Mouse (Mus musculus) left cerebral cortex, postnatal 25 days (tissue): ENCODE data around the gene Serinc5. TPM values are rescaled to one million over a fixed set of nuclear protein-coding genes. Genes with fewer than 3 reads are reported as not detected.
"Not testable (repeated sequence)": the region's sequence is repeated elsewhere in the genome, so short reads cannot be mapped to it uniquely, and the experiment has no call there.

Experiments
- DNase-seq, 2 experiments: peaks; one replicate each; pipeline ENCODE4 v3.0.0; 2022; ENCODE audit warnings: low spot score in 2 of 2, mixed read lengths in 1 of 2
- intact Hi-C: fragments of 180-260 bp; cut with DNase I; formaldehyde crosslinking; loops from one replicate; pipeline ENCODE4 v1.15.1; 2025
- total RNA-seq, 2 experiments: library from RNA; stranded (reverse); gene quantifications; 2 replicates each; pipeline ENCODE4 v1.2.3; 2021

Gene Serinc5
- 10 to 100 TPM; 56.3 to 71.3 TPM for total RNA-seq

DNA sequence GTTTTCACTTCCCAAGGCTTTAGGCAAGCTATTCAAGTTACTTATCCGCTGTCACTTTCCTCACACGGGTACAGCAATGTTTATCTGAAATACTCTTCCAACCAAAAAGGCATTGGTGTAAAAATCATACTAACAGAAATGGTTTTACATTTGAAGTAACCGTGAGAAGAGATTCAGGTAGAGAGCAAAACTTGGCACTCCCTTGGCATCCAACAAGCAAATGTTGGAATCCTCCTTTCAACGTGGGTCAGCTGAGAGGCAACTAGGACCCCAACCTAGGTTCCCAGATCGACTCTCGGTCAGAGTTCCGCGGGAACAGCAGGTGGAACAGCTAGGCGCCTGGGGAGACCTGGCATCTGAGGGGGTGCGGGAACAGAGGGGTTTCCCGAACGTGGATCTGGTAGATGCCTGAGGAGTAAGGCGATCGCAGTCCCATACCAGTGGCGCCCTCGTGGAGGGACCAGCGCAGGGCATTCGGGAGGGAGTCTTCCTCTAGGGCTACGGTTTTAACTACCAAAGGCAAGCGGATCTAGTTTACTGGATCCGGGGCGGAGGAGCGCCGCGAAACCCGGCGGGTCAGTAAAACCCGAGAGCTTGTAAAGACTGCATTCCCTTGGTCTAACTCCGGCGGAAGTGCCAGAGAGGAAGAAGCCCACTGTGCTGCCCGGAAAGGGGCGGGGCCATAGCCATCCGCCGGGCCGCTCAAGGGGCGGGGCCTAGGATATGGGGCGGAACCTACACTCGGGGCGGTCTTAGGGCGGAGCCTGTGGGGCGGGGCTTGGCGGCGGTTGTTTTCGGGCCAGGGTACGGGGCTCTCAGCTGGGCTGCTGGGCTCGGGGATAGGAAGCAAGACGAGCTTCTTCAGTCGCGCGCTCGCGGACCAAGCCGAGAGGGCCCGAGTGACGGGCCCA, at the start of gene Serinc5:
Gene Serinc5 (plus strand): TSS at position 781 of the 911 bp plus-strand sequence.
- peak; percentile 95 to 97 for DNase-seq
- intact Hi-C loops, result loop anchor here (5.0 kb wide), 2 partner anchors 37 to 78 kb away; partner anchors contain the start of gene Zfyve16

DNA sequence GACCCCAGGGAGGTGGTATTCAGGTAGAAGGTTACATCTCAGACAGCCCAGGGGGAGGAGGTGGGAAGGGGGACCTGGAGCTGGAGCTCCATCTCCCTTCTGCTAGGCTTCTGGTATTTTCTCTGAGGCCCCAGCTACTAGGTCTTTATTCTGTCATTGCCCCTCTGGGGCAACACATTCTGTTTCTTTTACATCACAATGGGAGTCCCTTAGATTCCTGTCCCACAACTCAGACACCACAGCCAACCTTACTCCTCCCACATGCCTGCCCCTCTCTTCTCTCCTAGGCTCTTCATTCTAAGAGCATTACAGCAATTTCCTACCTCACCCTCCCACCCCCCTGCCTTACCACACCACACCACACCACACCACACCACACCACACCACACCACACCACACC, 34.8 kb upstream of the Serinc5 start, which contains the start of gene Spz1:
Gene Spz1 (minus strand): TSS at position 101 of the 400 bp plus-strand sequence.
- intact Hi-C loops, result no loop called here
- DNase-seq, result no peak

DNA sequence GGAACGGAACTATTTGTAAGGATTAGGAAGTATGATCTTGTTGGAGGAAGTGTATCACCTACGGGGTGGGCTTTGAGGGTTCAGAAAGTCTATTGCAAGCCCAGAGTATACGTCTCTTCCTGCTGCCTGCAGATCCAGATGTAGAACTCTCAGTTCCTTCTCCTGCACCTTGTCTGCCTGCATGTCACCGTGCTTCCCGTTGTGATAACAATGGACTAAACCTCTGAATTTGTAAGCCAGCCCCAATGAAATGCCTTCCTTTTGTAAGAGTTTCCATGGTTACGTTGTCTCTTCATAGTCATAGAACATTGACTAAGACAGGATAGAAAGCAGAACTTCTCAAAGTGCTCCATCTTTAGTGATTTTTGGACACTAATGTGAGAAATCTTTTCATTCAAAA, 34.2 kb upstream of the Serinc5 start:
- DNase-seq, result no peak
- intact Hi-C loops, result no loop called here

GRCm38 (mm10) chr13:92578210-92578609, 32.7 kb upstream of the Serinc5 start:
- no peak for DNase-seq
- intact Hi-C loops, result no loop called here

- DNase-seq, result peak; percentile 69 to 76
- intact Hi-C loops, result loop anchor here (1.0 kb wide), 1 partner anchor 160 kb away; no protein-coding TSS in a partner anchor
Observed at GRCm38 (mm10) chr13:92580220-92581043, 30.5 kb upstream of the Serinc5 start.

DNA sequence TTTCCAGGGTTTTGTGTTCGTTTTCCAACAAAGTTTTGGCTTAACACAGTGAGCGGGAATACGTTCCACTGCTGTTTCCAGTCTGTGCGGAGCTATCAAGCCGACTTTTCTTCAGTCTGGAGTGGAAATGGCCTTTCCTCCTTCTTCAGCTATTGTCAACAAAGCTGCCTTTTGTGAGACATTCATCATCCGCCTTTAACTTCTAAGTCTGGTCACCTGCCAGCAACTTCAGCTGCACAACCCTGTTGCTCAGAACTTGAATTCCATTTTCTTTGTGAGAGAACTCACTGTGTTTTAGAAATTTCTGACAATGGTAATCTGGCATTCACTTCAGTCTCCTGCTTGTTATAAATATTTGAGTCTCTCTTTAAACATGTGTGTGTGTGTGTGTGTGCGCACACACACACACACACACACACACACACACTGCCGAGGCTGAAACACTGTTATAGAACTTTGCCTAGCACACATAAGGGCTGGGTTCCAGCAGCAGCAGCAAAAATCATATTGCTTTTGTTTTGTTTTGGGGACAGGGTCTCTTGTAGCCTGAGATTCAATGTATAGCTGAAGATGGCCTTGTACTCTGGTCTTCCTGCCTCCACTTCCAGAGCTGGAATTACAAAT, 26.7 kb upstream of the Serinc5 start:
- DNase-seq, result no peak
- intact Hi-C loops, result no loop called here

DNA sequence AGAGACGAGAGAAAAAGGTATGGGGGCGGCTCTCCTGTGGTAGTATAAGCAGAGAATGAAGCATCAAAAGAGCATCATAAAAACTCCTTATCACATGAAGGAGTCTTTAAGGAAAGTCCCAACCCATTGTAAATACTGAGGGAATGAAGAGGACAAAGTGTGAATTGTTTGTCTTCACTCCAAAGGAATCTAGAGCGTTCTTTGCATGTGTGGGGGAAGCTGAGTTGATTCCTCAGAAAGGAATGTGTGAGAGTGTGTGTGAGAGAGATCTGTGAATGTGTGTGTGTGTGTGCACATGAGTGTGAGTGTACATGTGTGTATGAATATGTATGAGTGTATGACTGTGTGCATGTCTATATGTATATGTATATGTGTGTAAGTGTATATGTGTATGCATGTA, 22.2 kb upstream of the Serinc5 start:
- intact Hi-C loops, result no loop called here

DNA sequence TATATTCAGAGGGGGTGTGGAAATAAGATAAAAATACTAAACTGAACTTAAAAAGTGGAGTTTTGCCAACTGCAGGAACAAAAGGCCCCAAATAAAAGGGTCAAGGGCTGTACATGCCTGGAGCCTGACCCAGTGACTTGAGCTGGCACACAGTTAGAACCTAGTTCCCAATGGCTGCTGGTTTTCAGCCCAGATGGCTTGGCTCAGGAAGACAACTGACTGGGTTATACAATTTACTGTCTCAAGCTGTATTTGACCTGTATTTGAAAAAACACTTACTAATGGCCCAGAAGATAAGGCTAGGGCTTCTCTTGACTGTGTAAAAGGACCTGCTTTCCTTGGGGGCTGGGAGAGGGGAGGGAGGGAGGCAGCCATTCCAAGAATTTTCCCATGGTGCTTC, 21.6 kb upstream of the Serinc5 start:
- intact Hi-C loops, result no loop called here

More for the DNA sequence above, 22.2 kb upstream of the Serinc5 start:
- DNase-seq, result no peak

DNA sequence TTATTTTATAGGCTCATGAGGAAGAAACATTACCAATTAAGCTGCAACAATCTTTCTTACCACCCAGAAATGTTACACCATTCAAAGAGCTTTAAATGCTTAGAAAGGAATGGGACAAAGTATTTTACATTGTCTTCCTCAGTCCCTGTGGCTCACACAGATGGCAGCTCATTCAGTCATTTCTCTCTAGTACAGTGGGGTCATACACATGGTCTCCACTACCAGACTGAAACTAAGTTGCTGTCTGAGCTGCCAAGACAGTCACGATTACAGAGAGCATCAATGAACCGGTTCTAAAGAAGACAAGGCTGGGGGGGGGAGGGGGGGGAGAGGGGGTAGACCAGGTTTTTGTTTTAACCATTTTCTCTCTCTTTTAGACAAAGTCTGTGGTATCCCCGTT, 19.7 kb upstream of the Serinc5 start:
- intact Hi-C loops, result no loop called here
- no peak for DNase-seq

More for the DNA sequence above, 21.6 kb upstream of the Serinc5 start:
- no peak for DNase-seq

- intact Hi-C loops, result no loop called here
- DNase-seq, result no peak
Observed at GRCm38 (mm10) chr13:92592268-92592785, 18.6 kb upstream of the Serinc5 start.

DNA sequence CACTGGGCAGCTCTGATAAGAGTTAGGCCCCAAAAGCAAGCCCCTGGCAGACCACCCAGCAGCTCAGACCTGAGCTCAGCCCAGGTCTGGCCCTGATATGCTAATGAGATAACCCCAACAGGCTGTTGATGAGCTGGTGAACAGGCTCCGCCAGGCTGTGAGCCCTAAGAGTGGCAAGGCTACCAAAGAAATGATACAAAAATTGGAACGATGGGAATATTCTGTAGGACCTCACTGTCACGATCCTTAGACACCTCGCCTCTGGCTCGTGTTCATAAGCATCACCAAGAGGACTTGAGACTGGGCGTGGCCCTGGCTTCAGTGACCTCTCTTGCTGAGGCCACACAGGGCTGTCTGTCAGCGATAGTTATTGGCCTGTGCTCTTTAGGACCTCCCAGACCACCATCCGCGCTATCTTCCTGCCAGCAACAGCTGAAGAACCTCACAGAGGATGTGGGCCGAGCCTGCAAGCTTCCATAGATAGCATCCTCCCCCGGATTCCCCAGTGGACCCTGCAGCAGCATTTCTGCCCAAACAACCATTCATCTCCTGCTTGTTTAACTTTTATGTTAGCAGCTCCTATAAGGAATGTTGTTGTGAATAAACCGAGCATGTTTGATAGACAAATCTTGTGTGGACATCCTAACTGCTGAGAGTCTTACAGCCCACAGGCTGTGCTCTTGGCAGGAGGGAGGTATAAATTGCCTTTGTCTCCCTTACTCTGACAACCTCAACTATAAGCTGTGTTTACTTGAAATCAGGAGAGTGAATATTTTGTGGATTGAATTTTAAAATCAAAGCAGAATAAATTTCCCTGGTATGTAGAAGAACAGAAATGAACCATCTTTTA, 17.9 kb upstream of the Serinc5 start:
- DNase-seq, result peak; percentile 34 to 70

DNA sequence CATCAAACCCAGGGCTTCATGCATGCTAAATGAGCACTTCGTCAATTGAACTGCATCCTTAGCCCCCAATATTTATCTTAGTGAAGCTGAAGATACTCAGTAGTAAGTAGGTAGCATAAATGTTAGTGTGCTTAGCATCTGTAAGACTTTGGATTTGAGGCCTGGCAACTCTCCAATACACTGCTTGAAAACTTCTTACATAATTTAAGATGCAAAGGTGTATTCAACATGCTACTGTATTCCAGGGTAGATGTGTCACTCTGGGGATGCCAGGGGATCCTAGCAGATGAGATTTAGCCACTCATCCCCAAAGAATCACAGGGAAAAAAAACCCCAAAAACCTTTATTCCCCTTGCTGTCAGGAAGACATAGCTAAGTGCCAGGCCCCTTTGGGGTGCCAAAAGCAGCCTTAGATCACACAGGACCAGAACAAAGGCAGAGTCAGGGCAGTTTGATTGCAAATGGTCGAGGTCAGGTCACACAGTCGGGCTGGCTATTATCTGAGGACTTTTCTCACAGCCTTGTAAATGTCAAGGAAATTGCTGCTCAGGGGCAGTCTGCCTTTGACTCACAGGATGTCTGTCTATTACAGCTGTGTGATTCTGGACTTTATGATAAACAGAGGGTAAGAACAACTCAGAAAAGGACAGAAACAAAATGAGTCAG, 17.0 kb upstream of the Serinc5 start:
- intact Hi-C loops, result no loop called here
- DNase-seq, result no peak

More for the DNA sequence above, 17.9 kb upstream of the Serinc5 start:
- intact Hi-C loops, result no loop called here

- DNase-seq, result no peak
- intact Hi-C loops, result no loop called here
Observed at GRCm38 (mm10) chr13:92594481-92594880, 16.4 kb upstream of the Serinc5 start.

- DNase-seq, result no peak
- intact Hi-C loops, result no loop called here
Observed at GRCm38 (mm10) chr13:92594907-92595306, 16.0 kb upstream of the Serinc5 start.

DNA sequence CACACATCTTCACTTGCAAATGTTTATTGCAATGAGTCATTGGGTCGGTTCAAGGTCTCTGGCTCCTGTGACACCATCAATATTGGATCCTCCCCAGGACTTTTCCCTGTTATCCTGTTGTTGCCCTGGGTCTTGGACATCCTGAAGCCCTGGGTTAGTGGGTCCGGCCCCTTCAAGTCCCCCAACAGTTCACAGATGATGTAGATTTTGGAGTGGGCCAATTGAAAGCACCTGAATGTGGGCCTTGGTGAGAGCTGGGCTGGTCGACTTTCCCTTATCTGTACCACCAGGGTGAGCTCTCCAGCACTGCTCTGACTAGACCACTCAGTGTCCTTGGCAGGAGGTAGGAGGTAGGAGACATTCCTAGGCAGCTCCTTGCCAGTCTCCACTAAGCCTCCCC, 15.5 kb upstream of the Serinc5 start:
- no peak for DNase-seq
- intact Hi-C loops, result no loop called here

DNA sequence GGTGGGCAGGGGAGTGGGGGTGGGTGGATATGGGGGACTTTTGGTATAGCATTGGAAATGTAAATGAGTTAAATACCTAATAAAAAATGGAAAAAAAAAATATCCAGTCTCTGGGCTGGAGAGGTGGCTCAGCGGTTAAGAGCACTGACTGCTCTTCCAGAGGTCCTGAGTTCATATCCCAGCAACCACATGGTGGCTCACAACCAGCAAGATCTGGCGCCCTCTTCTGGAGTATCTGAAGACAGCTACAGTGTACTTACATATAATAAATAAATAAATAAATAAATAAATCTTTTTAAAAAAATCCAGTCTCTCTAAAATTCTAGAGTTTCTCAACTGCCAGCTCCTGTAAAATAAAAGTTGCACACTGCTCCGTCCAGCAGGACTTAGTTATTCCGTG, 5.6 kb upstream of the Serinc5 start:
- intact Hi-C loops, DNase-seq: not testable (repeated sequence)

GRCm38 (mm10) chr13:92609486-92610310, 1.2 kb upstream of the Serinc5 start:
- intact Hi-C loops, result loop anchor here (5.0 kb wide), 2 partner anchors 38 to 77 kb away; partner anchors contain the start of gene Zfyve16

More at GRCm38 (mm10) chr13:92609486-92610310, 1.2 kb upstream of the Serinc5 start:
- DNase-seq, result peak in 1 of 2 experiments; percentile 39
